Mouse (Mus musculus): Measurements from ENCODE around the gene Vps13d.
A peak's percentile ranks its signal among the peaks of the same experiment; 100 is the strongest.

Vps13d gene

GRCm38 (mm10) chr4:145073728-145074127, 121.1 kb downstream of the Vps13d start:
- no peak for DNase-seq

GRCm38 (mm10) chr4:145071942-145072341, 122.9 kb downstream of the Vps13d start:
- DNase-seq = no peak

GRCm38 (mm10) chr4:145067019-145067680, 127.7 kb downstream of the Vps13d start:
- no peak for DNase-seq

- no peak for DNase-seq
Measured at GRCm38 (mm10) chr4:145066336-145067018, 128.3 kb downstream of the Vps13d start.

GRCm38 (mm10) chr4:145058749-145059442, 135.9 kb downstream of the Vps13d start:
- DNase-seq = no peak

- no peak for DNase-seq
Measured at GRCm38 (mm10) chr4:145056346-145056745, 138.5 kb downstream of the Vps13d start.

- no peak for DNase-seq
Measured at GRCm38 (mm10) chr4:145055792-145056191, 139.0 kb downstream of the Vps13d start.

GRCm38 (mm10) chr4:145054369-145054768, 140.4 kb downstream of the Vps13d start:
- no peak for DNase-seq

- no peak for DNase-seq
Measured at GRCm38 (mm10) chr4:145052697-145053096, 142.1 kb downstream of the Vps13d start.

- DNase-seq = peak; percentile 58 to 77
Measured at GRCm38 (mm10) chr4:145052282-145052681, 142.5 kb downstream of the Vps13d start.

GRCm38 (mm10) chr4:145051209-145051969, 143.4 kb downstream of the Vps13d start:
- DNase-seq = no peak

GRCm38 (mm10) chr4:145050518-145051208, 144.1 kb downstream of the Vps13d start:
- DNase-seq = peak; percentile 36 to 46

- no peak for DNase-seq
Measured at GRCm38 (mm10) chr4:145047964-145048363, 146.8 kb downstream of the Vps13d start.

GRCm38 (mm10) chr4:145046032-145046401, 148.8 kb downstream of the Vps13d start:
- DNase-seq = no peak

- no peak for DNase-seq
Measured at GRCm38 (mm10) chr4:145045312-145046031, 149.3 kb downstream of the Vps13d start.

GRCm38 (mm10) chr4:145041223-145041870, 153.5 kb downstream of the Vps13d start:
- no peak for DNase-seq

- DNase-seq = no peak
Measured at GRCm38 (mm10) chr4:145037631-145038416, 157.0 kb downstream of the Vps13d start.

- DNase-seq = no peak
Measured at GRCm38 (mm10) chr4:145037006-145037405, 157.8 kb downstream of the Vps13d start.

GRCm38 (mm10) chr4:145035450-145035849, 159.4 kb downstream of the Vps13d start:
- DNase-seq = no peak

GRCm38 (mm10) chr4:145034506-145035243, 160.1 kb downstream of the Vps13d start:
- peak; percentile 81 to 85 for DNase-seq

All from kidney, postnatal 4 days (tissue).